Mouse (Mus musculus) ovary, adult 2 months (tissue): ENCODE measurements around the gene Mcmbp. TPM values are rescaled to one million over a fixed set of nuclear protein-coding genes. Genes with fewer than 3 reads are reported as not detected.

Source experiments
- polyA plus RNA-seq: library from polyadenylated mRNA; depleted of rRNA; stranded (reverse); fragments of >200 nt; gene quantifications from 2 replicates; pipeline ENCODE4 v1.2.3, GENCODE M21; 2012; rRNA removed

The Mcmbp gene
- 48.7 and 51.9 TPM in 2 replicates for polyA plus RNA-seq

GRCm38 (mm10) chr7:128740334-128740733 is at the start of gene Mcmbp:
TSS of gene Mcmbp (minus strand) at chr7:128740495.

DNA sequence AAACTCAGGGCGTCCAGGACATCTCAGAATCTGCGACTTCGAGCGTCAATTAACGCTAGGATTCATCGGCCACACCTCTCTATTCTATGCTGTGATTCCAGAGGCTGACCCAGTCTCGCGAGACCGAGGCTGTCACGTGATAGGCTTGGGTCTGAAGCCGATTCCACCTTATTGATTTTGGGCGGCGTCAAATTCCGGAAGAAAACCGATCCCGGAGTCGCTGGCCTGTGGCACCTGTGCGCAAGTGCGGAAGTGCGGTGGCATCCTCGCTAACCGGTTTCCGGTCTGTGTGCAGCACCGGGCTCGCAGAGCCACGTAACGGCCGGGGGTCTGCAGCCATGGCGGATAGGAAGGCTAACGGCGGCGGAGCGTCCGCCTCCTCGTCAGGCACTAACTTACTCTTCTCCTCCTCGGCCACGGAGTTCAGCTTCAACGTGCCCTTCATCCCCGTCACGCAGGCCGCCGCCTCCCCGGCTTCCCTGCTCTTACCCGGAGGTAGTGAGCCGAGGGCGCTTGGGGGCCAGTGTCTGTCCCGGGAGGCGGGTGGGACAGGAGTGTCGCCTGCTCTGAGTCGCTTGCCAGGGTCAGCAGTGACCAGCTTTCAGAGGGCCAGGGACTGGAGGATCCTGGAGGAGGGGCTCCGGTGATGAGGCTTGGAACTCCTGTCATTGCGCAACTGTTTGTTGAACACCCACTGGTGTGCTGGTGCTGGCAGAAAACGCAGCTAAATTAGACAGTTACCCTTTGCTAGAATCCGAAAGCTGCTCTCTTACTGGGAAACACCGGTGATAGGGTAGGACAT is 4.6 kb upstream of the Mcmbp start, which contains the start of gene Sec23ip:
Gene Sec23ip (plus strand): TSS at position 260 of the 802 bp plus-strand sequence.

Other genes with a start within 250 kb of the Mcmbp start
- gene Bag3, start 216.9 kb downstream of the Mcmbp start, polyA plus RNA-seq: 62.0 and 72.8 TPM in 2 replicates
- 6.7 and 6.9 TPM in 2 replicates for gene Inpp5f, start 129.2 kb downstream of the Mcmbp start, polyA plus RNA-seq
- 19.9 and 44.6 TPM in 2 replicates for gene Sec23ip, start 4.4 kb upstream of the Mcmbp start, polyA plus RNA-seq